Mouse (Mus musculus) Patski (cell line): ENCODE results near the gene Cep128. TPM values are rescaled to one million over a fixed set of nuclear protein-coding genes. Genes with fewer than 3 reads are reported as not detected.

Experiments used
- ATAC-seq: fragments of 100-300 bp; one replicate; pipeline ENCODE4 v1.8.0; 2021
- CTCF ChIA-PET: fragments of 350-600 bp; sonication (Branson Sonifier 250); formaldehyde crosslinking; loops from one replicate; lab custom pipeline; 2022; ENCODE audit warnings: inconsistent platforms; lab: Charles Lee
- POLR2A ChIA-PET: fragments of 350-600 bp; sonication (Branson Sonifier 250); formaldehyde crosslinking; loops from one replicate; lab custom pipeline; 2022; ENCODE audit warnings: antibody characterized with exemption, inconsistent platforms; lab: Charles Lee
- DNase-seq: peaks from one replicate; pipeline ENCODE4 v3.0.0-alpha.2; 2011; ENCODE audit warnings: low read depth, low spot score
- H3K27me3 ChIP-seq: fragments of 371-371 bp; one replicate; pipeline ENCODE4 v1.5.1; 2021
- CTCF ChIP-seq: fragments of 100-300 bp; IDR thresholded peaks from one replicate; pipeline ENCODE4 v1.5.1; 2021
- in situ Hi-C: fragments of 300-500 bp; cut with MboI; formaldehyde crosslinking; loops from 3 replicates; pipeline ENCODE4 v1.11.1; 2018; ENCODE audit warnings: low pct_unique_long_range_greater_than_20kb, mixed read lengths
- polyA plus RNA-seq: library from polyadenylated mRNA; unstranded; gene quantifications from one replicate; pipeline ENCODE4 v1.2.3, GENCODE M21; 2021

Cep128 gene
- polyA plus RNA-seq, 1 experiment from 2014 or later = 9.3 TPM

GRCm38 (mm10) chr12:91063337-91064015, 320.7 kb downstream of the Cep128 start:
- H3K27me3 ChIP-seq = no peaks in the 10 kb centered on the region
- in situ Hi-C loops = no loop called here
- ATAC-seq (no peak), DNase-seq (no peak)
- TF ChIP-seq CTCF = no peak
- ChIA-PET CTCF (interaction anchor here (1.5 kb wide), 1 partner anchor 19 kb away, joined by 3 read pairs; no protein-coding TSS in a partner anchor), POLR2A (interaction anchor here (0.6 kb wide), 1 partner anchor 39 kb away, joined by 3 read pairs; no protein-coding TSS in a partner anchor)

DNA sequence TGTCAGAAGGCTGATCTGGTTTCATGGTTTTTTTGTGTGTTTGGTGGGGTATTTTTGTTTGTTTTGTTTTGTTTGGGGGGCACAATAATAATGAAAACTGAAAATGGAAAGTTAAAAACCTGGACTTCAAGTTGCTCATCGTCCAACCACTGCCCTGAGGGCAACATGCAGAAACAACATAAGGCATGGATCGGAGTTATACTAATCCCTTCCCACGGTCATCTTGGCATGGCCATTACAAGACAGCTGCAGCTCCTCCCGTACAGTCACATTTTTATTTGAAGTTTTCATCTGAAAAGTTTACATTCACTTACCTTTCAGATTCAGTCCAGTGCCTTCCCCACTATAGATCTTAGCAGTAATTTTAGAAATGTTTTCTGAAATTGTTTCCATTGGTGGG, 321.5 kb downstream of the Cep128 start:
- POLR2A ChIA-PET = no interaction called here
- in situ Hi-C loops = no loop called here
- CTCF ChIA-PET = interaction anchor here (1.5 kb wide), 1 partner anchor 18 kb away, joined by 3 read pairs; no protein-coding TSS in a partner anchor
- TF ChIP-seq CTCF = no peak
- no peak for DNase-seq
- no peaks in the 10 kb centered on the region for H3K27me3 ChIP-seq
- ATAC-seq = no peak

DNA sequence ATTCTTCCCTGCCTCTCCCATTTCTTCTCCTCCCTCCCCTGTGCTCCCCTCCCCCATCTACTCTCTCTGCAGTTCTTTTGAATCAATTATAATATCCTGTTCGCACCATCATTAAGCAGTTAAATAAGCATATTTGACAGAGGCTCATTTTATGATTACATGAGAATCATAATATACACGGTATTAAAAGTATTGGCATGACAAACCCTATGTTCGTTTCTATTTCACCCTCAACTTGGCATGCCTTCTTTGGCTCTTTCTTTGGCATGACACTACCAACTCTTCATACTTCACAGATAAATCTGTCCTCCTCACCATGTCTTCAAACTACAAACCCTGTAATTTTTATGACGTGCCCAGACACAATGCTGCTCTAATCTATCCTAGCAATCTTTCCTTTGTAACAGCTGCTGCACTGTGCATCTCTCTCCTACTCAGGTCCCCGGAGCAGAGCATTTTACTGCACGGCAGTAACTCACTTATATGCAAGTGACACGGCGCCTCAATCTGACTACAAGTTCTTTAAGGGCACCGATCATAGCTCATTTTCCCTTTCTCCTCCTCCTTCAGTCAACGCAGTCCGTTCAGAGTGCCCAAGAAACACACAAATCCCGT, 324.4 kb downstream of the Cep128 start:
- in situ Hi-C loops = no loop called here
- ChIA-PET POLR2A (no interaction called here), CTCF (no interaction called here)
- no peak for DNase-seq
- H3K27me3 ChIP-seq = no peaks in the 10 kb centered on the region
- no peak for TF ChIP-seq CTCF
- no peak for ATAC-seq

DNA sequence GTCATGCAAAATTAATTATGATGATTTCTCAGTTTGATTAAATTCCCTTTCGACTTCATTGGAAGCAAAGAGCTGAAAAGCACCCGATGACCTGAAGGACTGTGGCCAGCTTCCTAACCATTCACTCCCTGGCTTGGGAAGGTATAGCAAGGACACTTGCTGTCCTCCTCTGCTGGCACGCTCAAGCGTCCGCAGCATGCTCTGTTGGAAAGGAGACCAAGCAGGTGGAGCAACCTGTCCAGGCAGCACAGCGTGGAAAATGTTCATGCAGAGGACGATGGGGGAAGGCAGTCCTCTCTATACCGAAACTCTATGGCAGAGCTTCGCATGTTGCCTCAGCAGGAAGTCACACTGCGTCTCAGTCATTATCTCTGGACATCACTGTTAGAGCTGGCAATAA, 327.3 kb downstream of the Cep128 start:
- ChIA-PET POLR2A (no interaction called here), CTCF (no interaction called here)
- no peaks in the 10 kb centered on the region for H3K27me3 ChIP-seq
- TF ChIP-seq CTCF = no peak
- no peak for DNase-seq
- in situ Hi-C loops = no loop called here
- no peak for ATAC-seq

DNA sequence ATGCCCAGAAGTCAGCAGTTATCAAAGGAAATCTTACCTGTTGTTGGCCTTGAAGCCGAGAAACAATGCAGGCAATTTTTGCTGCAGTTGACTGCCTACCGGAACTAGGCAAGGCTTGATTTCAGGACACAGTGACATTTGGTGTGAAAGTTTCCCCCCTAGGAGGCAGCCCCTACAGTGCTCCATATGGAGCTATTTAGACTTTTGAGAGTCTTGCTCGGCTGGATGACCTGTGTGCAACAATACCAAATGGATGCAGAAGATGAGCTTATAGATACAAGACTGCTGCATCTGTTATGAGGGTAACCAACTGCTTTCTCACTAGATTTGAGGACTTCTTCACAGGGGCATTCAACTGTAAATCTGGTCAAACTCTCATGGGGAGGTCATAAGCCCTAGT, 331.9 kb downstream of the Cep128 start:
- CTCF ChIA-PET = no interaction called here
- in situ Hi-C loops = no loop called here
- no peak for DNase-seq
- TF ChIP-seq CTCF = no peak
- no peaks in the 10 kb centered on the region for H3K27me3 ChIP-seq
- ATAC-seq = no peak
- POLR2A ChIA-PET = no interaction called here

DNA sequence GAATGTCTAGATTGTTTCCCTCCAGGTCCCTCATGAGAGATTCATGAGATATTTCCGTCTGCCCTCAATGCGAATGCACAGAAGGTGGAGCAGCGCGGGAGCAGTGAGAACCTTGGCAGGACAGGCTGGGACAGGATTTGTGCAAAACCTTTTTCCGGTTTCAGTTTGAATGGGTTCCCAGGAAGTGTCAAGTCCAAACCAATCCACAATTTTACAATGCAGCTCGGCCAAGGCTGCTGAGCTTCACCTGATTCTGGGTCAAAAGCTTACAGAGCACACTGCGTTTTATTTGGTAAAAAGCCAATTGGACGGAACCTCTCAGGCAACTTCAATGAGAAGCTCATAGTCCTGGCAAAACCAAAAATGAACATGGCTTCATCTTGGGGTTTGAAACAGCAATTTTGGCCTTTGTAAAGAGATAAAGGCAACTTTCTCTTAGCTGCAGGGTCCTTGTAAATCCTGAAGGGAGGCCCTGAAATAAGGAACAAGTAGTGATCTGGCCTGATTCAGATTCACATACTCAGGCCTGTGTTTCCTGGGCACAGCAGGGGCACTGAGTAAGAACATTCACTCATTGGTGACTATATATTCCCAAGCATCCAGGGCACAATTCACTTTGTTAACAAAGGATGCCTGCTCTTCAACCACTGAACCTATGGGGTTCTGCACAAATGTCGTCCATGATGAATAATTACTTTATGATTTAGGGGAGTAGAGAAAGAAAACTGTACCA, 333.4 kb downstream of the Cep128 start:
- DNase-seq (no peak), ATAC-seq (no peak)
- no peak for TF ChIP-seq CTCF
- ChIA-PET POLR2A (no interaction called here), CTCF (no interaction called here)
- in situ Hi-C loops = no loop called here
- H3K27me3 ChIP-seq = no peaks in the 10 kb centered on the region

GRCm38 (mm10) chr12:91041363-91041762, 342.8 kb downstream of the Cep128 start:
- no peaks in the 10 kb centered on the region for H3K27me3 ChIP-seq
- CTCF ChIA-PET = interaction anchor here (1.7 kb wide), 1 partner anchor 12 kb away, joined by 3 read pairs; no protein-coding TSS in a partner anchor
- TF ChIP-seq CTCF = no peak
- ATAC-seq (no peak), DNase-seq (no peak)
- in situ Hi-C loops = no loop called here
- POLR2A ChIA-PET = no interaction called here

DNA sequence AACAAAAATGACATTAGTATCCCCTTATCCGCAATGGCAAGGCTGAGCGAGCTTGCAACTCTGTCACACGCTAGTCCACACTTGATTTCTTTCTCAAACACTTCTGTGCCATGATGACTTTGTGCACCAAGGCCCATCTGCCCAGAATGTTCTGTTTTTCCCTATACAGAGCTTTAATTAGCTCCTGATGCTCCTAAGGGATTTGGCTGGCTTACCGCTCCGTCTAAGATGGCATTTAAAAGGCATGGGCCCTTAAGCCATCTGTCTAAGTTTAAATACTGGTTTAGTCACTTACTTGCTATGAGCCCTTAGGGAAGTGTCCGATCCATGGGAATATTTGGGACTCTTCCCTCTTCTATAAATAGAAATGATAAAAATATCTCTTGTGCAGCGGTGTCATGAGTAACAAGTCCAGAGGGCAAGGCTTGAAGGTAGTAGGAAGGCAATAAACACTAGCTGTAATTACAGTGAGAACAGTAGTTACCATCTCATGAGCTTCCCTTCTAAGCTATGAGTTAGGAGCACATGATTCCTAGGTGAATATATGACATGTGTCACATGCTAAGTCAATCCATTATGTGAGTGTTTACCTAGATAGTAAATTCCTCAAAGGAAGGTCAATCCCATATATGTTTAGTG, 343.8 kb downstream of the Cep128 start:
- peak; percentile 85 for ATAC-seq
- ChIA-PET CTCF (interaction anchor here (1.7 kb wide), 1 partner anchor 11 kb away, joined by 3 read pairs; no protein-coding TSS in a partner anchor), POLR2A (no interaction called here)
- no peaks in the 10 kb centered on the region for H3K27me3 ChIP-seq
- in situ Hi-C loops = no loop called here
- DNase-seq = peak; percentile 41
- TF ChIP-seq CTCF = no peak

- no peak for TF ChIP-seq CTCF
- in situ Hi-C loops = no loop called here
- CTCF ChIA-PET = interaction anchor here (1.1 to 1.5 kb wide), 2 partner anchors 12 to 15 kb away, joined by 3 to 5 read pairs; no protein-coding TSS in a partner anchor
- POLR2A ChIA-PET = interaction anchor here (1.0 kb wide), 1 partner anchor 10 kb away, joined by 3 read pairs; no protein-coding TSS in a partner anchor
- H3K27me3 ChIP-seq = no peaks in the 10 kb centered on the region
- no peak for DNase-seq
- no peak for ATAC-seq
Observed at GRCm38 (mm10) chr12:91029116-91029515, 355.1 kb downstream of the Cep128 start.

GRCm38 (mm10) chr12:91027681-91028080, 356.5 kb downstream of the Cep128 start:
- POLR2A ChIA-PET = no interaction called here
- DNase-seq = no peak
- no peak for ATAC-seq

More at GRCm38 (mm10) chr12:91027681-91028080, 356.5 kb downstream of the Cep128 start:
- TF ChIP-seq CTCF = no peak
- CTCF ChIA-PET = no interaction called here
- no peaks in the 10 kb centered on the region for H3K27me3 ChIP-seq
- in situ Hi-C loops = no loop called here
